Mouse (Mus musculus): ENCODE measurements around the gene Adamtsl1.

Gene Adamtsl1

DNA sequence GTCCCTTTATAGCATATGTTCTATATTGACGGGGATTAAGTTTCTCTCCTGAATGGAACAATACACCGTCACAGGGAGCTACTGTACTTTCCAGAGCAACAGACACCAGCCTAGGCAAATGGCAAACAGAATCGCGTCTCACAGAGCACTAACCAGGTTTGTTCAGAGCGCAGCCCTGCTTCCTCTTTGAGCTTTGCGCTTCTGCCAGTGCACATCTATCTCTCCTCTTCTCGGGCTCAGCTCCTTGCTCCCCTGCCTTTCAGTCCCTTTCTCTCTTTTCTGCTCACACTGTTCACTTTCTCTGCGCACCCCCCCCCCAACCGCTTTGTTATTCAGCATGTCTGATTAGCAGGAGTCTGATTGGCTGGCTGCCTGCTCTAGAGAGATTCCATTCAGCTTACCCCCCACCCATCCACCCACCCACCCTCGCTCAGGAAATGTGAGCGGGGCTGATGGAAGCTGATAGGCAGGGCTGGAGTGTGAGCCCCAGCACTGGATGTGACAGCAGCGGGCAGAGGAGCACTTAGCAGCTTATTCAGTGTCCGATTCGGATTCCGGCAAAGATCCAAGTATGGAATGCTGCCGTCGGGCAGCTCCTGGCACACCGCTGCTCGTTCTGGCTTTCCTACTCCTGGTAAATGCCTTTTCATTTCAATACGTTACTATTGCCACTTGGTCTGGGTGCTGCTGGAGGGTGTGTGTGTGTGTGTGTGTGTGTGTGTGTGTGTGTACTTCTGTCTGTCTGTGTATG lies 539.7 kb downstream of the Adamtsl1 start:
- peak; percentile 18 for DNase-seq (ENCODE audit: low read depth)

DNA sequence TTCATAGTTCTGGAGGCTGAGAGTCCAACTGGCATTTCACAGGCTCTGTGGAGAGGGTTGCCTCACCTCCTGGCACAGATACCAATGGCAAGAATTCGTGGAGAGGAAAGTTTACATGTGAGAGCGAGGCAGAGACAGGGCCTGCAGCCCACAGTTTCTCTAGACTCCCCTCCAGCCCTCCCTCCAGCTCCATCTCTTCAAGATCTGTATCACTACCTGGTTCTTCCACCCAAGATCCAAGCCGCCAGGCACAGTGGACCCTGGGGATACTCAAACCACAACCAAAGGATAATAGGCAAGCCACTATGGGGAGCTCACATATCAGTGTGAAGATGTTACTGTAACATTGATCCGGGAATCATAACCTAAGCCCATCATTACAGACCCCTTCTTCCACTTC lies 546.6 kb downstream of the Adamtsl1 start:
- DNase-seq (ENCODE audit: low read depth): no peak

DNA sequence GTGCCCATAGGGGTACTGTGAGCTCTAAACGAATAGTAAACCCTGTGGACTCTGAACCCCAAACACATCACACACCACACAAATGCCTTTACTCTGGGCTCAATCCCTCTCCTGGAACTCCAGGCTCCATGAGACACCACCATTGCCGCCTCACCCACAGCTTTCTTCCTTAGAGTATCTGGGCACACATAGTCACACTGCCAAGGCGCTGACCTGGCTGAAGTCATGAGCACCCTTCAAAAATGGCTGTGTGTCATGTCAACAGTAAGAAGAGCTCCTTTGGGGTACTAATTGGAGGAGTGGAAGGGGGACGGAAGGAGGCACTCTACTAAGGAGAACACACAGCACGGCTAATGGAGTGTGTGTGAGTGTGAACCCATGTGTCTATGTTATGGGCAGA lies 554.4 kb downstream of the Adamtsl1 start:
- no peak for DNase-seq (ENCODE audit: low read depth)

DNA sequence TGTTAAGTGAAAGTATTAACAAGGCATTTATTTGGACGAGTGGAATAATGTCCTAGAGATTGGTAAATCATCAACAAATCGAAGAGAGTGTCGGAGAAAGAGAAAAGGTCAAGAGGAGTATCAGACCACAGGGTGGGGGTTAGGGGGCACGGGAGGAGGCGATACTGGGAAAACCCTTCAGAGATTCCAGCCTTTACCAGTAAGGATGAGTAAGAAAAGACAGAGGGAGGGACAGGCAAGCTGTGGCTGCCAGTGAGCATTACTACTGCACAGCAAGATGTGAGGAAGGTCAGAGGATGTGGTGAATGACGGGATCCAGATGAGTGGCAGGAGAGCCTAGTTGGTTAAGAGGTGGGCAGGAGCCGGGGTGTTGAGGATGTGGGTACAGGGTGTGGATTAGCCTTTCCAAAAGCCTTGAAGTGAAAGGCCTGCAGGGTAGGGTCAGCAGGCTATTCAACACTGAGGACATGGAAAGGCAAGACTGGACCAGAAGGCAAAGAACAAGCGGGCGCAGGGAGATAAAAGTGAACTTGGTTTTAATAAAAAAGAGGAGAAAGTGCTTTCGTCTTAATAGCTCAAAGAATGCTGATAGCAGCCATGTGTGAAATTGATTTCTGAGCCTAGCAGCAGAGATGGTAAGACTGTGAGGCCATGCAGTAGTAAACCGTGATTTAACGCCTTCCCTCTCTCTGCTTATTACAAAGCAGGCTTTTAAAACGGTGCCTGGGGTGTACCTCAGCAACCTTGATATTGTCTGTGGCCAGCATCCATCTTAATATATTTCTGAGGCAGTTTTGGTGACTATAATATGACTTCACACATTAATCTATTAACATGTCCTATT lies 555.1 kb downstream of the Adamtsl1 start:
- DNase-seq (ENCODE audit: low read depth): no peak

DNA sequence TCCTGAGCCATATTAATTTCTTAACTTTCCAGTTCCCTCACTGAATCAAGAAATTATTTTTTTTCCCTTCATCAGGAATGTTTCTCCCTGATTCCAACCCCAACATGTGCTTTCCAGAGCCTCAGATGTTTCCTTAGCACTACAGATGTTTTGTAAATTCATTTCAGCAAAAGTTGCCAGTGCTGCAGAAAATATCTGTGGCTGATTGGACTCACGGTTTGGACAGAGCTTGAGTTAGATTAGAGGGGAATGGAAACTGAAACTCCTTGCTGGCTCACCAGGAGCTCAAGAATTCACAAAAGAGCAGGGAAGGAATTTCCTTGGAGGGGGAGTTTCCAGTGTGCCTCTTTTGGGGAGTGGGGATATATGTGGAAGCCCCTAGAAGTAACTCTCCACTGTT lies 560.9 kb downstream of the Adamtsl1 start:
- DNase-seq (ENCODE audit: low read depth): no peak

DNA sequence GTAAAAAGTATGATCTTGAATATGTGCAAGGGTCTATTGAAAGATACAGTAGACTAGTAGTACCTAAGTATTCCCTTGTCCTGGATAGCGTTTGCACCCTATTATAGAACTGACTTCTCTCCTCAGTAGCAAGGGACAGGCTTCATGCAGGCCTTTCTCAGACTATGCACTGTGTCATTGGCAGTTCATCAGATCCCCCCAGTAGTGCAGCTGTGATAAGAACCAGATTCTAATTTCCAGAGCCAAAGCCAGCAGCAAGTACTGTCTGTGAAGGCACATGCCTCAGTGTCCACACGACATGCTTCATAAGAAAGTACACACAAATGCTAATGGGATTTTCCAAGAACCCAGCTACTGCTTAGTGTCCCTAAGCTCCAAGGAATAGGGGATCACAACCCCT lies 563.4 kb downstream of the Adamtsl1 start:
- no peak for DNase-seq (ENCODE audit: low read depth)

GRCm38 (mm10) chr4:86077854-86078253 lies 563.9 kb downstream of the Adamtsl1 start:
- no peak for DNase-seq (ENCODE audit: low read depth)

- DNase-seq (ENCODE audit: low read depth): no peak
These were observed 573.5 kb downstream of the Adamtsl1 start for GRCm38 (mm10) chr4:86087508-86087907.

- no peak for DNase-seq (ENCODE audit: low read depth)
These were observed 589.2 kb downstream of the Adamtsl1 start for GRCm38 (mm10) chr4:86103207-86103606.

GRCm38 (mm10) chr4:86108325-86108724 lies 594.4 kb downstream of the Adamtsl1 start:
- DNase-seq (ENCODE audit: low read depth): no peak

GRCm38 (mm10) chr4:86119067-86119466 lies 605.1 kb downstream of the Adamtsl1 start:
- no peak for DNase-seq (ENCODE audit: low read depth)

- no peak for DNase-seq (ENCODE audit: low read depth)
These were observed 608.5 kb downstream of the Adamtsl1 start for GRCm38 (mm10) chr4:86122431-86122830.

- DNase-seq (ENCODE audit: low read depth): no peak
These were observed 610.4 kb downstream of the Adamtsl1 start for GRCm38 (mm10) chr4:86124374-86124773.

- DNase-seq (ENCODE audit: low read depth): no peak
These were observed 612.7 kb downstream of the Adamtsl1 start for GRCm38 (mm10) chr4:86126636-86127035.

- no peak for DNase-seq (ENCODE audit: low read depth)
These were observed 644.6 kb downstream of the Adamtsl1 start for GRCm38 (mm10) chr4:86158551-86158950.

GRCm38 (mm10) chr4:86159362-86159761 lies 645.4 kb downstream of the Adamtsl1 start:
- DNase-seq (ENCODE audit: low read depth): no peak

- DNase-seq (ENCODE audit: low read depth): no peak
These were observed 656.8 kb downstream of the Adamtsl1 start for GRCm38 (mm10) chr4:86170763-86171162.

DNA sequence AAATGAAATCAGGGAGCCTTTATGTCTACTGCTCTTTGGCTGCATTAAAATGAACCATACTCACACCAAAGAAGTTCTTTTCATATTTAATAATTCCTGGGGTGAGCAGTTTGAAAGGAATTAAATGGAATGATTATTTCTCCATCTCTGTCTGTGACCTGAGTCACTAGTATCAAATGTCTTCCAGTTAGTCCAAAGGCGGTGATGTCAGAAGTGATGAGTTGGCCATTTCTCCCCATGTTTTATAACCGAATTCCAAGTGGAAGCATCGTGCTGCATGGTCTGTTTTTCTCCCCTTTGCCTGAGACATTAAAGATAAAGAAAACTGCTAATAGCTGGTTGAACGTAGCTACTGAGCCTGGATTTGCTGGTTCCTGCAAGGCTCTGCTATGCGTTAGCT lies 657.5 kb downstream of the Adamtsl1 start:
- DNase-seq (ENCODE audit: low read depth): no peak

DNA sequence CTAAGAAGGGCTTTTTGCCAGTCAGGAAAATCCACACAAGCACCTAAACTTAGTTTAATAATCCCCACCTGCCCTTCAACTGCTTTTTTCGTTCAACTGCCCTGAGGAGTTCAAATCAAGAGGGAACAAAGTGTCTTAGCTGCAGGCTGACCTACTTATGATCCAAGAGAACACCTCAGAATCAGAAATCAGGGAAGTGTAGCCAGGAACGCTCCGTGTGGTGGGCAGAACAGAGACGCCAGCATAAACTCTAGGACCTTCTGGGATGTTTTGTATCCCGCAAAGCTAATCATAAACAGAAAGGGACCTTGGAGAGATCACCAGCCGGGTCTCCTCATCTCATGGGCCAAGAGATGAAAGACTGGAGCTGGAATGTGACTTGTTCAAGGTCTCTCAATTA lies 663.5 kb downstream of the Adamtsl1 start:
- DNase-seq (ENCODE audit: low read depth): no peak

DNA sequence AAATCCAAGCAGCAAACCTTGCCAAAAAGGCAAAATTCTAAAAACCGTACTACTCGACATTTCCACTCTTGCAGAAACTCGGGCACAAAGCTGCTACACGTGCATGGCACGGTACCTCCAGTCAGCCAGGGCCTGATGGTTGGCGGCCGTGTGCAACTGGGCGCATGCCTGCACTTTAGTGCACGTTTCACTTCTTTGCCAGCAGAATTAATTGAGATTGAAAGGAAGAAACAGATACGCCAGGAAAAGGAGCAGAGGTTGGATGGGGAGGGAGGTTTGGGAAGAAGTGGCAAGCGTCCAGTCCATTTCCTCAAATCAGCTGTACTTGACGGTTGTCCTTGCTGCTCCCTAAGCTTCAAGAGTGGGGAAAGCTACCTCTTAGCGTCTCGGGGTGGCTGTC lies 664.1 kb downstream of the Adamtsl1 start:
- DNase-seq (ENCODE audit: low read depth): no peak

DNA sequence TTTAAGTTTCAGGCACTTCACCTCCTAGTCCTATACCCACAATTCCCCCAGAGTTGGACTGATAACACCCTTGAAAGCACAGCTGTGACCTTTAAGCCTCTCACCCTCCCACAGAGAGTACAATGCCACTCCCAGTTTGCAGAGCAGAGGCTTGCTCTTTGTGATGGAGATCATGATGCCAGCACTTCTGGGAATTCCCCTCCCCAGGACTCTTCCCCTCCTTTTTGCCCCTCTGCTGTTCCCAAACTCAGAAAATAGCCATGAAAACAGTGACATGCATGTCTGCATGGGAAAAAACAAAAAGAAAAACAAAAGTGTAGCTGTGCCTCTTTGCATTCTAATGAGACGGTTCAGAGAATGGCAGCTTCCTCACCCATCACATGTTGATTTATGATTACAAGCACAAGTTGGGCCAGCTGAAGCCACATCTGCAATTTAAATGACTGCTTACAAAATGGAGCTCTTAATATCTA lies 669.8 kb downstream of the Adamtsl1 start:
- DNase-seq (ENCODE audit: low read depth): no peak

GRCm38 (mm10) chr4:86189853-86190252 lies 675.9 kb downstream of the Adamtsl1 start:
- DNase-seq (ENCODE audit: low read depth): no peak

DNA sequence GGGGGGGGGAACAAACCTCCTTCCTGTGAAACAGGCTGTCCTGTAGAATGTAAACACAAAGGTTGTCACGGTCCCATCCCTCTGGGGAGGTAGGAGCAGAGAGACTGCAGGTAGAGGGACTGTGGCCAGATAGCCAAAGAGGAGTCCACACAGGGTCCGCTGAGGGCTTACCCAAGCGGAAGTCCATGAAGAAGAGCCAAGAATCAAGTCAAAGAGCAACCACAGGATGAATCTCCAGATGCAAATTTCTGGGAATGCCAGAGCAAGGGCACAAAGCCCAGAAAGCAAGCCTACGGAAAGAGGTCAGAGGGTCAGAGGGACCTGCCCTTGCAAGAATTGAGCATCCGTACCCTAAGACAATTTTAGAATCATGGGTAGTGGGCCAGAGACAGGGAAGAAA lies 677.2 kb downstream of the Adamtsl1 start:
- no peak for DNase-seq (ENCODE audit: low read depth)

Measured in c-Kit-positive CD71-negative TER-119-negative erythroid progenitor cells, embryonic 14.5 days (primary cell).